Mouse (Mus musculus) spleen, adult 2 months (tissue): Measurements from ENCODE around the gene Mgat3.

Experiments
- CTCF ChIP-seq: fragments of 200-500 bp; IDR thresholded peaks from 2 replicates; pipeline ENCODE4 v1.5.1; 2011; ENCODE audit warnings: mild to moderate bottlenecking, inconsistent platforms; ENCODE audit not compliant: insufficient read depth, insufficient read length, insufficient replicate concordance; ENCODE audit errors: extremely low read depth
- POLR2A ChIP-seq: fragments of 200-500 bp; IDR thresholded peaks from 2 replicates; pipeline ENCODE4 v1.6.1; 2011; ENCODE audit warnings: low read depth, low read length, inconsistent platforms

DNA sequence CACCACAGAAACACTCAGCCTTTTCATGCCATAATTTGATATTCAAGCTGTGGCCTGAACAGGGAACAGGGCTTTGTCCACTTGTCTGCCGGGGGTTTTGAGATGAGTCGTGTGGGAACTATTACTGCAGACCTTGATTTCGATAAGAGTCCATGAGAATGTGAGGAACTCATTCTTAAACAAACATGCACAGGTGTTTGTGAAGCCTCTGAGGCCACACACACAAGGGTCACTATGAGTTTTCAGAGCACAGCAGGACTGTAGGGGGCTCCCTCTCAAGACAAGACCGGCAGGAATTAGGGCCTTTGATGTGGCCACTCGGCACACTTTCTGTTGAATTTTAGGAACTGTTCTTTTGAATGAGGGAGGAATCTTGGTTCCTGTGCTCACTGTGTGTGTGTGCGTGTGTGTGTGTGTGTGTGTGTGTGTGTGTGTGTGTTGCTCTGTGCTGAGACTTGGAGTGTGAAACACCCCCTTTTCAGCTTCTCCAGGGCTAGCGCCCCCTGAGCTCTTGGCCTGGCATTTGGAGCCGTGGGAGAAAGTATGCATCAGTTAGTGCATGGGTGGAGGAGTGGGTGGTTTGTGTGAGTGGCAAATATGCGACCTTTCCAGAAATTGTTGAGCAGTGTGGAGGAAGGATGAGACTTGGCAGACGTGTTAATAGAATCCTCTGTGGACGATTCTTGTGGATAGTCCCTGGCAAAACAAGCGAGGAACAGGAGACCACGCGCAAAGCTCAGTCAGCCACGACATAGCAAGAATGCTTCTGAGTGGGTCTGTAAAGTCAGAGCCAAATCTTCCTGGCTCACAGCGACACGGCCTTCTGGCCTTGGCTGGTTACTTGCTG is 35.4 kb upstream of the Mgat3 start:
- TF ChIP-seq CTCF, result no peak
- TF ChIP-seq POLR2A, result no peak
